Mouse (Mus musculus) lung, adult 10 weeks (tissue): ENCODE data around the gene Btbd35f21. TPM values are rescaled to one million over a fixed set of nuclear protein-coding genes. Genes with fewer than 3 reads are reported as not detected.

Source experiments
- polyA plus RNA-seq: library from polyadenylated mRNA; stranded (reverse); fragments of 350-450 nt; fragmentation: Illumina TruSeq; extraction: RNeasy Lipid Tissue Mini Kit (QIAGEN cat#74804); gene quantifications from one replicate; pipeline ENCODE4 v1.2.3, GENCODE M21; 2014; ENCODE audit warnings: low read depth, low replicate concordance; ENCODE audit not compliant: insufficient read depth

The Btbd35f21 gene
- not detected for polyA plus RNA-seq

DNA sequence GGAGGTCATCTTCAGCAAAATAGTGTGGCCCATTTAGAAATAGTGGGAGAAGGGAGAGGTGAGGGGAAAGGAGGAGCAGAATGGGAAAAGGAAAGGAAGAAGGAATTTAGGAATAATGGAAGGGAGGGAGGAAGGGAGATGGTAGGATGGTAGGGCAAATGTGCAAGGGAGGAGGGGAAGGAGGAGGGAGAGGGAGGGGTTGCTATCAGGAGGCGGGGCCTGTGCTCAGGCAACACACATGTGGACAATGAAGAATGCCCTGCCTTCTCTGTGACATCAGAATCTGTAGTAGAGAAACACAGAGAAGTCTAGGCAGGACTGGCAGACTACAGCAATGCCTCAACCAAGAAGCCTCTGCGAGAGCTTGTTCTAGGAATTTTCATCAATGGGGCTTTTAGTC lies at the start of gene Btbd35f21:
TSS of gene Btbd35f21 (plus strand) at position 301 of the 400 bp plus-strand sequence.

Other genes with a start within 250 kb of the Btbd35f21 start
- gene Btbd35f1, start 166.1 kb upstream of the Btbd35f21 start, polyA plus RNA-seq = not detected
- gene Gm5926, start 75.4 kb upstream of the Btbd35f21 start, polyA plus RNA-seq = not detected
- gene Btbd35f30, start 168.5 kb downstream of the Btbd35f21 start, polyA plus RNA-seq = not detected
- gene Gm21789, start 215.7 kb downstream of the Btbd35f21 start, polyA plus RNA-seq = not detected
- gene Btbd35f5, start 247.8 kb downstream of the Btbd35f21 start, polyA plus RNA-seq = not detected